Mouse (Mus musculus): ENCODE data around the gene Nhsl1.

- TF ChIP-seq CTCF (IDR thresholded peaks at IDR 0.05; ENCODE audit: low read depth, low read length) (no peak), POLR2A (IDR thresholded peaks at IDR 0.05; ENCODE audit: borderline replicate concordance, low read depth, low read length) (no peak)
These were observed 72.8 kb downstream of the Nhsl1 start for GRCm38 (mm10) chr10:18391608-18392007.
